Mouse (Mus musculus): ENCODE measurements at regions not wholly inside any gene's neighbourhood (a gene's known extent, or its start where the extent isn't known, plus 50 kb on each side); places are given as distances from the start of the nearest gene placed in this dataset.

DNA sequence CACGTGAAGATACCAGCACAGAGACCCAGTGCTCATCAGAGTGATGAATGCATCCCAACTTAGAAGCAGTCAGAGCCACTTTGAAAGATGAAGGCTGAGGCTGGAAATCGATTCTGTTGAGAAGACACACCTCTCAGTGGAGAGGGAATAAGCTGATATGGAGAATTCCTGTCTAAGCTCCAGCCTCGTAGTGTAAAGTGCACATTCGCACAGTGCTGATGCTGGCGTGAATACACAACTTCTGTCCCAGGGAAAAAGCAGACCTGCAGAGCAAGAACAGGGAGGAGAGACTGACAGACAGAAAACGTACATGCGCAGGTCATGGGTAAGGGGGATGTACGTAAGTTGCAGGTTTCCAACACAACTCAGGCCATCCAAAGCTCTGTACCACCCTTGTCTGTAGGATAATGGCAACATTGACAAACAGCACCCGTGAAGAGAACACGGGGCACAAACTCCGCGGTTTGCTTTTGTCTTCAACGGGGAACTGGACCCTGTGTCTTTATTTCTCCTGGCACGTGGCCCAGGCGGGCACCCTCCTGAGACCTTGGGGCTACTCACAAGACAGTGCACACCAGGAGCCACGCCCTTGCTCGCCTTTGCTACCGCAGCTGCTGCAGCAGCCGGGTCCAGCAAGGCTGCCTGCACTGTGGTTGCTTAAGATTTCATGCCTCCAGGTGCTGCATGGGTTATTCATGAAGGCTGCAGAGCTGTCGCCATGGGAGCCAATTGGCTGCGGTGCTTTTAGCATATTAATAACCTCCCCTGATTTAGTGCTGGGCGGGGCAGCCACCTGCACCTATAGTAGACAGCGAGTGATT lies 434.3 kb downstream of the Cmpk2 start:
- no peak for DNase-seq (ENCODE audit: low spot score in 2 of 2)

GRCm38 (mm10) chr12:26891190-26891589 lies 422.2 kb downstream of the Cmpk2 start:
- DNase-seq (ENCODE audit: low spot score in 2 of 2) = no peak

GRCm38 (mm10) chr12:26886635-26887014 lies 417.6 kb downstream of the Cmpk2 start:
- no peak for DNase-seq (ENCODE audit: low spot score in 2 of 2)

DNA sequence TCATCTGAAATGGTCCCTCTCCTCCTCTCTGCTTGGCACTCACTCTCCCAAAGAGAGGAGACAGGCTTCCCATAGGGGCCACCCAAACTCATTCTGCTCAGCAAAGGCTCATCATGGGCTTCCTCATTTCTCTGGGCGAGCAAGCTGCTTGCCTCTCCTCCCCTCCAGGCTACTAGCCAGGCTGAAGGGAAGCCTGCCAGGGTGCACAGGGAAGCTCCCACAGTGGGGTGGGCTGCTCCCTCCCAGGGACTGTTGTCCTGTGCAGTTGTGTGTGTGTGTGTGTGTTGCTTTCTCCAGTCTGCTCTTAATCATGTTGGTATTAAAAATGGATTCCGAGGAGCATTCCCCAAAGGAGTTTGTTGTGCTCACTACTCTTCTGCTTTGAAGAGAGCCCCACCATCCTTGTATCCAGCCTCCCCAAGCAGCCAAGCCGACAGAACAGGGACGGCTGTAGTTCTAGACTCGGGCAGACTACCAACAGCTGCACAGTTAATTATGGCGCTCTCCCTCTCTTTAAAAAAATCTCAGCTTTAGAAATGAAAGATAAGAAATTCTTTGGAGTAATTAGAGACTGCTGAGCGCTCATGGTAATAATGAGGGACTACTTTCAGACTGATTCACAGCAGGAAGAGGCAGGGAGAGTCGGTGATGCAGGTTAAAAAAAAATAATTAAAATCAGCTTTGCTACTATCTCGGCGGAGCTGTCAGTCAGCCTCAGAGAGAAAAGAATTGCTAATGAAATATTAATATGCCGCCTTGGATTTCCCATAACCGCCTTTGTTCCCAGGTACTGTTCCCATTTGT lies 417.0 kb downstream of the Cmpk2 start:
- DNase-seq (ENCODE audit: low spot score in 2 of 2) = peak in 1 of 2 experiments; percentile 1

DNA sequence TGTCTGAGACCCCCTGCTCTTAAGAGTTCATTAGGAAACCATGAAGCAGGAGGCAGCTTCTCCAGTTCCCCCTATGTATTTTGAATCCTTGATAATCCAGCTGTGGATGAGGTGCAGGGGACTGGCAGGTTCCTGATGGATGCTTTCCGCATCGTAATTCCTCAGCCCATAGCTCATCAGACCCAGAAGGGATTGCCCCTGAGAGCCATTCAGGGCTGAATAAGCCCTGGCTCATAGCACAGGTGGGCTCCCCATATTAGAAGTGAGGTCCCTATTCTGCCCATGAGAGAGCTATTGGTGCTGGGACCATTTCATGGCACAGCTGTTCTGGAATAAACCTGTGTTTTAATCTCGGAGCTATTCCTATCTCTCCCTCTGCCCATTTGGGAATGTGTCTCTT lies 416.1 kb downstream of the Cmpk2 start:
- DNase-seq (ENCODE audit: low spot score in 2 of 2) = no peak

- DNase-seq (ENCODE audit: low spot score in 2 of 2) = no peak
Measured at GRCm38 (mm10) chr12:26884156-26884555, 415.2 kb downstream of the Cmpk2 start.

- no peak for DNase-seq (ENCODE audit: low spot score in 2 of 2)
Measured at GRCm38 (mm10) chr12:26877691-26878121, 408.7 kb downstream of the Cmpk2 start.

- DNase-seq (ENCODE audit: low spot score in 2 of 2) = no peak
Measured at GRCm38 (mm10) chr12:26877284-26877683, 408.3 kb downstream of the Cmpk2 start.

DNA sequence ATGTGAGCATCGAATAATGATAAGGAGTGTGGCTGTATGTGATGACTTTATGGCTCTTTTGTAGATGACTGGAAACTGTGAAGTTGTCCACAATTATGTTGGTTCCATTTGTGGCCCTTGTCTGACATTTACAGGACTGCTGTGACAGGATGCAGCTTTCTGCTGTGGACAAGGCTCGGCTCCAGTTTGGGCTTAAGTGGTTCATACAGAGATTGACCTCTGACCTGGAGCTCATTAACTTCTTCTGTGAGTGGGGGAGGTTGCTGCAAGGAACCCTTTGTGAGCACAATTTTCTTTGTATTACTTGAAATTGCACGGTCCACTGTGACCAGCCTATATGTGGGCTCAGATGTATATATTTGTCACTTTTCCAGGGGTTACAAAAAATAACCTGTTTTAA lies 403.5 kb downstream of the Cmpk2 start:
- DNase-seq (ENCODE audit: low spot score in 2 of 2) = no peak

DNA sequence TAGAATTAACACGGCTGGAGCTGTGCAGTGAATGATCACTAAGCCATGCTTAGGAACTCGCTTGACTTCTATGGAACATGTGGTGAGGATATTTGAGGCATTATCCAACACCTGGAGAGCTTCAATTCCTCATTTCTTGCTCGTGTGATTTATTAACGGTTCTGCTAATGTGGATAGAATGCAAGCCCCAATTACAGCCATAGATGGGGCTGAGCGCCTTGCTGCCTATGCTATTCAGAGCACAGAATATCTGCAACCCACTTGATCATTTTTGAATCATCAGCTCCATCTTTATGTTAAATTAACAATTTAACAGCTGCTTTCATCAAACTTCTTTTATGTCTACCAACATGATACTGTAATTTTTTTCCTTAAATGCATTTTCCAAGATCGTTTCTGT lies 398.7 kb downstream of the Cmpk2 start:
- no peak for DNase-seq (ENCODE audit: low spot score in 2 of 2)

GRCm38 (mm10) chr12:26855091-26855516 lies 386.1 kb downstream of the Cmpk2 start:
- DNase-seq (ENCODE audit: low spot score in 2 of 2) = no peak

DNA sequence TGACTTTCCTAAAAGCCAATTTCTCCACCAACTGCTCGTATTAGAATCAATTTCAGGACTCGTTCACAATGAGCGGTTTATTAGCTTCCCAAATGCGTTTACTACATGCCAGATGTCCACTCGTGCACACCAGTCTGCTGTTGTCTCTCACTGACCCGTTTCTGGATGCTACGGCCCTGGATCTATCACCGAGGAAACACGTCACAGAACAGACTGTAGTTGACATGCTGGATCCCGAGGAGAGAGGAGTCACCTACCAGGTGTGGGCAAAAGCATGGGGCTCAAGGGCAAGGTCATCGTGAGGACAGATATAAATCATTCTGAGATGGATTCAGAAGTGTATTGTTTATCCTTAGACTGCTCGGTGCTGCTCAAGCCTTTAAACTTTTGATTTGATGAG lies 375.9 kb downstream of the Cmpk2 start:
- no peak for DNase-seq (ENCODE audit: low spot score in 2 of 2)

DNA sequence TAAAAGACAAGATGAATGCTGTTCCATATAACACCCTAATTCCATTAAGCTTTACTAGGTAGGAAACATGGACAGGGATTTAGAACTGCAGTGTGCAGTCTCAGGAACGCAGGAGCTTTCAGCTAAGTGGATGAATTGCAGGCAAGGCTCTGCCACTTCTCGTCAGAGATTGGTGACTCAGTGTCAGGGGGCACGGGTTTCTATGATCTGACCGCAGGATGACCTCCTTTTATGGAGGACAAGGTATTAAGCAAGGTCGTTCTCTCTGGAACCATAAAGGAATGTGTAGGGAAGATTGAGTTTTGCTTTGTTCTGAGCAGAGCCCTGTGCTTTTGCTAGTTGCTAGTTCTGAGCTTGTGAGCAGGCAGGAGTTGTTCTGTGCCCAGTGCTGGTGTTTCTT lies 373.7 kb downstream of the Cmpk2 start:
- no peak for DNase-seq (ENCODE audit: low spot score in 2 of 2)

DNA sequence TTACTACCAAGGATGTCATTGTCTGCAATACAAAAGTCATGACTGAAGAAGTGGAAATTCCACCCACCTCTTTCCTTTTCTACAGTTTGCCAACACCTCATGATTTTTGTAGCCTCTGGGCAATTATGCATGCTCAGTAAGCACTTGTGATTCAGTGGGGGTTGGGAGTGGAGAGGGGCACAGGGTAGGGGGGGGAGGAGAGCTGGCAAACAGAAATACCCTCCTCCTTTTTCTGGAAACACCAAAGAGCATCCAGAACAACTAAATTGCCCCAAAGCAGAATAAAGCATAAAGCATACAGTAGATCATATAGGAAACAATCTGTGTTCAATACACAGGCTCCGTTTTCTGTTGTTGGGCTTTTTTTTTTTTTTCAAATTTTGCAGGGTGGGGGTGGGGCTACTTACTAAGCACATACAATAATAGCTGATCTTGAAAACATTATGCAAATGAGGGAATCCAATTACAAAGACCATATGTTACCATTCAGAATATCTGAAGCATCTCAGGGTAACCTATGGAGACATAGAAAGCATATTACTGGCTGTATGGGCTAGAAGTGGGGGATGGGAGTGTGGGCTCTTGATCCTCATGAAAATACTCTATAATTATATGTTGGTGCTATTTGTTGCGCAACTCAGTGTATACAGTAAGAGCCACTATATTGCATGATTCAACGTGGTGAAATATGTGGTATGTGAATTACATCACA lies 352.4 kb downstream of the Cmpk2 start:
- no peak for DNase-seq (ENCODE audit: low spot score in 2 of 2)

- DNase-seq (ENCODE audit: low spot score in 2 of 2) = no peak
Measured at GRCm38 (mm10) chr12:26817866-26818265, 348.9 kb downstream of the Cmpk2 start.

GRCm38 (mm10) chr12:26815771-26816170 lies 346.8 kb downstream of the Cmpk2 start:
- no peak for DNase-seq (ENCODE audit: low spot score in 2 of 2)

DNA sequence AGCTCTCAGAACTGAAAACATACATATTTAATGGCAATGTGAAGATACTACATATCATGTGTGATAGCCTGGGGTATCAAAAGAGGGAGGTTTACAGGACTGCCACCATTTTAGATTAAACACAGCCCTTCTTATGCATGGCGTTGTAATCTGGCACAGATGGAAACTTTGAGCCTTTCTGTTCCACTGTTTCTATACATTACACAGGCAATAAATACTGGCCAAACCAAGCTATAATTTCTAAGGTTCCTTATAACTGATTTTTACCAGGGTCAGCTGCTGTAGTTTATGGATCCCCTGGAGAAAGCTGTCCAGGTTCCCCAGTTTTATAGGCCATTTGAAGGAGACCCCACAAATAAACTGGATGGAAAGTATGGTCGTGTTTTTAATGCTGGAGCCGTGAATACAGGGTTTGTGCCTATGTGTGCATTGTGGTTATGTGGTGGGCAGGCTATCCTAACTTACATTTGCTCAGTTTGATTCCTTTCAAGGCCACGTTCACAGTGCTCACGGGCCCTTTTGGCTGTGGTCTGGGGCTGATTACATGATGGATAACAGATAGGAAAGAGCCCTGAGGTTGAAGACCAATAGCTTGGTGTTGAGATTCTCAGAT lies 341.7 kb downstream of the Cmpk2 start:
- no peak for DNase-seq (ENCODE audit: low spot score in 2 of 2)

DNA sequence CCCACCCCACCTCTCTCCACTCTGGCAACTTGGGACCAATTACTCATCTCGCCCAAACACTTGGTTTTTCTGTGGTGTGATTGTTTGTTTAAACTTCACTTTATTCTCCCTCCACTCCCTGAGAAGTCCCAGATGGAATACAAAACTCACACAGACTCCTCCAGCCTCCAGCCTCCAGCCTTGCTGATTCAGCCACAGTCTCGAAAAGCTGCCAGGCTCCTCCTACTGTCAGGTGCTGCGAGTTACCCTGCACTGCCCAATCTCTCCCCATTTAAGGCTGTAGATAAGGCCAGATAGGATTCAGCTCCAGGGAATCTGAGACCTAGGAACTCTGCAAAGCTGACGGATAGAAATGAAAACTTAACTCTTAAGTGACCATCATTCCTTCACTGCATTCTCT lies 340.7 kb downstream of the Cmpk2 start:
- DNase-seq (ENCODE audit: low spot score in 2 of 2) = no peak

DNA sequence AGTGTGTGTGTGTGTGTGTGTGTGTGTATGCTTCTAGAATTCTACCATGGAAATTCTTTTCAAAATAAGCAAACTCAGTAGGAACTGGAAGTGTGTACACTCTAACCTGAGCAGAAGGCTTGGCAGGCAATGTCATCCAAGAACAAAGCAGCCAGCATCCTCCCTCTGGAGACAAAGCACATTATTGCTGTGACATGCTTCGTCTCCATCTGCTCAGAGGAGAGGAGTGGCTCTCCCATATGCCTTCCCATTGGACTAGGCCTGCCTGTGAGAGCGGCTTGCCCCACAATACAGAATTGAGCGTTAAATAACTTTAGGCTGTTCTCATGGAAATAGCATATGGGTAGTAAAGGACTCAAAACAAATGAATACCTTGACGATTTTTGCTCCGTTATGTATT lies 333.5 kb downstream of the Cmpk2 start:
- DNase-seq (ENCODE audit: low spot score in 2 of 2) = no peak

- no peak for DNase-seq (ENCODE audit: low spot score in 2 of 2)
Measured at GRCm38 (mm10) chr12:26799310-26799709, 330.3 kb downstream of the Cmpk2 start.

DNA sequence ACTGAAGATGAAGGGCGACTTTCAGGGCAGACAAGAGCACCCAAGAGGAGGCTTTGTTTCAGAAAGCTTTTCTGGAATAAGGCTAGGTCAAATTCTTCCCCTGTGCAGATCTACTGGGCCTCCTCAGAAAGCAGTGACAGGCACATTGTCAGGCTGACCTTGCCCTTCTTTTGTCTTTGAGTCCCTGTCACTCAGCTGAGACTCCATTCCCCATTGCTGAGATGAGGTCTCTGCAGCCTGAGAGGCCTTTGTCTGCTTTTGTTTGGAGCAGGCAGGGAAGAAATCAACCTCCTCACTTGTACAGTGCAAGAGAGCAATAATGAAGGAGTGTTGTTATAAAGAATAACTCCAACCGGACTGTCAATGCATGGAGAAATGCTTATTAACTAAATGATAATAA lies 327.4 kb downstream of the Cmpk2 start:
- no peak for DNase-seq (ENCODE audit: low spot score in 2 of 2)

DNA sequence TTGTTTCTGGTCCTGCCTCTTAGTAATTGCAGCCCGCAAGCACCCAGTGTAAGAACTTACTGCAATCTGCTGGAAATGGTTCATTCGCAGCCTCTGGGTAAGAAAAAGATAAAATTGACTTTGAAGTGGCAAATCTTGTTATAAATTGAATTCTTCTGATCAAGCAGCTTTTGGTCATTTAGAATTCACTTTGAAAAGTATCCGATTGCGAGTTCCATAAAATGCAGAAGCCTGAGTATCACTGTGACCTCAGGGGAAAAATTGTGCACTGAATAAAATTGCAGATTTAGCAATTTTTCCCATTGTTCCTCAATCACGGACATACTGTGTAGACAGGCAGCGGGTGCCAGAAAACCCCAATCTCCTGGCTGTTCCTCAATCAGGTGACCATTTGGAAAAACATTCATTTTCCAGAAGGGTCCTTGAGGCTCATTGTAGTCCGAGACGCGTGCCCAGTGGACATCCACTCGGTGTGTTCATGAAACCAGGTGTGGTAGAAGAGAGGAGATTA lies 320.4 kb downstream of the Cmpk2 start:
- no peak for DNase-seq (ENCODE audit: low spot score in 2 of 2)

All from heart, adult 9 months (tissue).